Mouse (Mus musculus) ES-E14 (cell line): ENCODE results near the gene Pparg.

Experiments used
- CHD2 ChIP-seq: IDR thresholded peaks from 2 replicates; pipeline ENCODE4 v1.6.1; 2014; ENCODE audit warnings: mild to moderate bottlenecking, low read depth, low read length, inconsistent platforms
- HCFC1 ChIP-seq: IDR thresholded peaks from 2 replicates; pipeline ENCODE4 v1.6.1; 2012; ENCODE audit warnings: low read length, inconsistent platforms, borderline replicate concordance; ENCODE audit not compliant: insufficient read depth
- ZNF384 ChIP-seq: IDR thresholded peaks from 2 replicates; pipeline ENCODE4 v1.6.1; 2012; ENCODE audit warnings: low read depth, low read length, inconsistent platforms

GRCm38 (mm10) chr6:115465463-115465862 is 104.7 kb downstream of the Pparg start:
- TF ChIP-seq HCFC1, result no peak
- no peak for TF ChIP-seq CHD2
- TF ChIP-seq ZNF384, result no peak
